Mouse (Mus musculus): ENCODE measurements around the gene Glis1. TPM values are rescaled to one million over a fixed set of nuclear protein-coding genes. Genes with fewer than 3 reads are reported as not detected.
A peak's percentile ranks its signal among the peaks of the same experiment; 100 is the strongest.

Gene Glis1
- polyA plus RNA-seq, 1 experiment from 2014 or later = 5.6 TPM

GRCm38 (mm10) chr4:107617596-107618230 is 183.3 kb downstream of the Glis1 start:
- ATAC-seq (ENCODE audit: low FRiP score) (no peak), DNase-seq (ENCODE audit: low spot score) (no peak)
- Histone ChIP-seq H3K9me3 (ENCODE audit: control insufficient read depth, low read length) (no peaks in the 10 kb centered on the region), H3K27me3 (ENCODE audit: control insufficient read depth, insufficient read depth, low read length) (no peaks in the 10 kb centered on the region), H3K4me1 (replicated peaks; ENCODE audit: control insufficient read depth, insufficient read depth, low read length) (peaks cover 9% of the 10 kb centered on the region; the same call in 1 of the 2 replicates), H3K27ac (no peak overlapping the region), H3K4me2 (replicated peaks) (no peak overlapping the region), H3K36me3 (replicated peaks; ENCODE audit: control insufficient read depth, insufficient read depth) (no peaks in the 10 kb centered on the region), H3K9ac (no peak overlapping the region), H3K4me3 (replicated peaks; ENCODE audit: low read length) (no peak overlapping the region)
- 62% methylated on average over 6 of the region's 6 CpGs for WGBS

DNA sequence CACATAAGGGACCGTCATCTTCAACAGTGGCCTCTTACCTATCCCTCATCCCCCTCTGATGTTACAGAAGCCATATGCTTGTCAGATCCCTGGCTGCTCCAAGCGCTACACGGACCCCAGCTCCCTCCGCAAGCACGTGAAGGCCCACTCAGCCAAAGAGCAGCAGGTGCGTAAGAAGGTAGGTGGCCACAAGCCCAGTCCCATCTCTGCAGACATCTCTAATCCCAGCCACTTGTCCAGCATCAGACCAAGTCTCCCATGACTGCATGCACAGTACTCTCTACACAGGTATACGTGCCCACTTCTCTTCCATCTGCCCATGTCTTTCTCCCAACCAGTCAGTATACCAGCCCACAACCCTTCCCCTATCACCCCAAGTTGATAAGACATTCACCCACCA is 185.1 kb downstream of the Glis1 start:
- no peak overlapping the region for H3K27ac ChIP-seq
- DNase-seq (ENCODE audit: low spot score) = no peak
- no peak overlapping the region for H3K4me3 ChIP-seq (replicated peaks; ENCODE audit: low read length)
- no peak for ATAC-seq (ENCODE audit: low FRiP score)
- no peaks in the 10 kb centered on the region for H3K36me3 ChIP-seq (replicated peaks; ENCODE audit: control insufficient read depth, insufficient read depth)
- no peak overlapping the region for H3K4me2 ChIP-seq (replicated peaks)
- H3K9me3 ChIP-seq (ENCODE audit: control insufficient read depth, low read length) = no peaks in the 10 kb centered on the region
- no peak overlapping the region for H3K9ac ChIP-seq
- 94% methylated on average over 7 of the region's 7 CpGs for whole genome bisulfite sequencing
- no peaks in the 10 kb centered on the region for H3K27me3 ChIP-seq (ENCODE audit: control insufficient read depth, insufficient read depth, low read length)
- peaks cover 9% of the 10 kb centered on the region; the same call in 1 of the 2 replicates for H3K4me1 ChIP-seq (replicated peaks; ENCODE audit: control insufficient read depth, insufficient read depth, low read length)

DNA sequence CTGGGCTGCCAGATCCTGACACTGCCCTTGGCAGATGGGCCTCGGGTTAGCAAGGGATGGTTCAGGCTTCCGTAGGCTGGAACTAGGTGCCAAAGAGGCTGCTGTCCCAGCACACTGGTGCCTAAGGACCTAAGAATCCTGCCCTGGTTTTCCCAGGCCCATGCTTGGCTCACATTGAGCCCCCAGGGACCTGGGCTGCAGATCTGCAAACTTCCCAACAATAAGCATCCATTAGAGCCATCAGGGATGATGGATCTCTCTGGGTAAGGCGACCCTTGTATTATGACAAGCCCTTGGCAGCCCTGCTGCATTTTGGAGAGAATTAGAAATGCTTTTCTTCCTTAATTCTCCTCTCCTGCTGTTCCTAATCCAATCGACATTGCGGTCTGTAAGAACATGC is 187.0 kb downstream of the Glis1 start:
- ATAC-seq (ENCODE audit: low FRiP score) (peak; percentile 12; the same call in 1 of the 2 replicates), DNase-seq (ENCODE audit: low spot score) (no peak)
- H3K27ac ChIP-seq = 0 out of 2 replicates have a peak overlapping the region, but pooled peaks have one; percentile 38
- no peak overlapping the region for H3K9ac ChIP-seq
- H3K4me2 ChIP-seq (replicated peaks) = no peak overlapping the region
- H3K36me3 ChIP-seq (replicated peaks; ENCODE audit: control insufficient read depth, insufficient read depth) = no peaks in the 10 kb centered on the region
- no peak overlapping the region for H3K4me3 ChIP-seq (replicated peaks; ENCODE audit: low read length)
- no peaks in the 10 kb centered on the region for H3K9me3 ChIP-seq (ENCODE audit: control insufficient read depth, low read length)
- WGBS = 56% methylated on average over 5 of the region's 5 CpGs
- H3K27me3 ChIP-seq (ENCODE audit: control insufficient read depth, insufficient read depth, low read length) = no peaks in the 10 kb centered on the region
- H3K4me1 ChIP-seq (replicated peaks; ENCODE audit: control insufficient read depth, insufficient read depth, low read length) = peaks cover 9% of the 10 kb centered on the region; the same call in 1 of the 2 replicates

GRCm38 (mm10) chr4:107622296-107622695 is 187.9 kb downstream of the Glis1 start:
- Histone ChIP-seq H3K36me3 (replicated peaks; ENCODE audit: control insufficient read depth, insufficient read depth) (no peaks in the 10 kb centered on the region), H3K4me3 (replicated peaks; ENCODE audit: low read length) (no peak overlapping the region), H3K9me3 (ENCODE audit: control insufficient read depth, low read length) (no peaks in the 10 kb centered on the region), H3K4me1 (replicated peaks; ENCODE audit: control insufficient read depth, insufficient read depth, low read length) (peaks cover 9% of the 10 kb centered on the region; the same call in 1 of the 2 replicates), H3K9ac (no peak overlapping the region), H3K27me3 (ENCODE audit: control insufficient read depth, insufficient read depth, low read length) (no peaks in the 10 kb centered on the region), H3K4me2 (replicated peaks) (no peak overlapping the region), H3K27ac (no peak overlapping the region)
- WGBS = 48% methylated on average over 6 of the region's 6 CpGs
- DNase-seq (ENCODE audit: low spot score) (no peak), ATAC-seq (ENCODE audit: low FRiP score) (peak; percentile 29; the same call in 1 of the 2 replicates)

DNA sequence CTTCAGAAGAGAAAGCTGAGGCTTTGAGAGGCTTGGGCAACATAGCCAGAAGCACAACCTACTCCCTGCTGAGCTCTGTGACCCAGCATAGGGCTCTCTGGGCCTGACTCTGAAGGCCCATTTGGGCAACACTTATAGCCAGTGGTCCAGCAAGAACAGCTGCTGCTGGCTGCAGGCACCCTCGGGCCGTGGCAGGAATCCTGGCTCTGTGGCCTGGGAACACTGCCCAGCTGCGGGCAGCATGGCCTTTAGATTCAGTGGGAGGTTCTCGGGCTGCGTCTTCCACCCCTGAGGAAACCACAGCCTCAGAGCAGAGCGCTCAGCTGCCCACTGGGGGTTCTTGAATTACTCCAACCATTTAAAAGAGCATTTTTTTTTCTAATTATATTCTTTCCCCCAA is 189.5 kb downstream of the Glis1 start:
- no peak overlapping the region for H3K4me2 ChIP-seq (replicated peaks)

GRCm38 (mm10) chr4:107624951-107625350 is 190.6 kb downstream of the Glis1 start:
- Histone ChIP-seq H3K9me3 (ENCODE audit: control insufficient read depth, low read length) (no peaks in the 10 kb centered on the region), H3K4me2 (replicated peaks) (no peak overlapping the region), H3K27ac (no peak overlapping the region), H3K9ac (no peak overlapping the region), H3K4me1 (replicated peaks; ENCODE audit: control insufficient read depth, insufficient read depth, low read length) (peaks cover 9% of the 10 kb centered on the region; the same call in 1 of the 2 replicates), H3K36me3 (replicated peaks; ENCODE audit: control insufficient read depth, insufficient read depth) (no peaks in the 10 kb centered on the region), H3K4me3 (replicated peaks; ENCODE audit: low read length) (no peak overlapping the region), H3K27me3 (ENCODE audit: control insufficient read depth, insufficient read depth, low read length) (no peaks in the 10 kb centered on the region)
- WGBS = 52% methylated on average over 5 of the region's 5 CpGs
- ATAC-seq (ENCODE audit: low FRiP score) (no peak), DNase-seq (ENCODE audit: low spot score) (peak; percentile 41)

More for the DNA sequence above, 189.5 kb downstream of the Glis1 start:
- H3K4me3 ChIP-seq (replicated peaks; ENCODE audit: low read length) = no peak overlapping the region
- 57% methylated on average over 6 of the region's 6 CpGs for WGBS
- no peaks in the 10 kb centered on the region for H3K36me3 ChIP-seq (replicated peaks; ENCODE audit: control insufficient read depth, insufficient read depth)
- H3K4me1 ChIP-seq (replicated peaks; ENCODE audit: control insufficient read depth, insufficient read depth, low read length) = peaks cover 9% of the 10 kb centered on the region; the same call in 1 of the 2 replicates
- H3K27ac ChIP-seq = no peak overlapping the region
- no peaks in the 10 kb centered on the region for H3K27me3 ChIP-seq (ENCODE audit: control insufficient read depth, insufficient read depth, low read length)
- DNase-seq (ENCODE audit: low spot score) (no peak), ATAC-seq (ENCODE audit: low FRiP score) (no peak)
- no peak overlapping the region for H3K9ac ChIP-seq
- H3K9me3 ChIP-seq (ENCODE audit: control insufficient read depth, low read length) = no peaks in the 10 kb centered on the region

DNA sequence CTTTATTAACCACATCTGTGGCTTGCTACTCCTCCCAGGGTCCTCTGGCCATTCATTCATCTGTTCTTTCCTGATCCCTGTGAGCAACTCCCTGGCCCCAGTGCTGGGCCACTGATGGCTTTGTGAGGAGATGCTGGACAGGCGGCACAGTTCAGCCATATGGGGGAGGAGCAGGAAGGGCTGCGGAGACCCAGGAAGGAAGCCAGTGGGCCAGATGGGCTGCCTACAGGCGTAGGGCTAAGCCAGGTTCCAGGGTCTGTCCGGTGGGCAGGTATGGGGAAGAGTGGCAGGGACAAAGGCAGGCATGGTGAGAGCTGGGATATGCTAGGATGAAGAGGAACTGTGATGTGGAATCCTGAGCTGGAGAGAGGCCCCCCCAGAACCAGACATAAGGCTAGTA is 193.8 kb downstream of the Glis1 start:
- no peak for DNase-seq (ENCODE audit: low spot score)
- H3K36me3 ChIP-seq (replicated peaks; ENCODE audit: control insufficient read depth, insufficient read depth) = no peaks in the 10 kb centered on the region
- no peak overlapping the region for H3K4me2 ChIP-seq (replicated peaks)
- no peaks in the 10 kb centered on the region for H3K27me3 ChIP-seq (ENCODE audit: control insufficient read depth, insufficient read depth, low read length)
- no peak for ATAC-seq (ENCODE audit: low FRiP score)
- H3K4me3 ChIP-seq (replicated peaks; ENCODE audit: low read length) = no peak overlapping the region
- no peak overlapping the region for H3K27ac ChIP-seq
- no peaks in the 10 kb centered on the region for H3K9me3 ChIP-seq (ENCODE audit: control insufficient read depth, low read length)
- no peaks in the 10 kb centered on the region; the same call in 1 of the 2 replicates for H3K4me1 ChIP-seq (replicated peaks; ENCODE audit: control insufficient read depth, insufficient read depth, low read length)
- 74% methylated on average over 4 of the region's 4 CpGs for WGBS
- no peak overlapping the region for H3K9ac ChIP-seq

- DNase-seq (ENCODE audit: low spot score) (no peak), ATAC-seq (ENCODE audit: low FRiP score) (no peak)
- Histone ChIP-seq H3K4me1 (replicated peaks; ENCODE audit: control insufficient read depth, insufficient read depth, low read length) (no peaks in the 10 kb centered on the region; the same call in 1 of the 2 replicates), H3K36me3 (replicated peaks; ENCODE audit: control insufficient read depth, insufficient read depth) (no peaks in the 10 kb centered on the region), H3K4me2 (replicated peaks) (no peak overlapping the region), H3K9ac (no peak overlapping the region), H3K9me3 (ENCODE audit: control insufficient read depth, low read length) (no peaks in the 10 kb centered on the region), H3K27me3 (ENCODE audit: control insufficient read depth, insufficient read depth, low read length) (no peaks in the 10 kb centered on the region), H3K27ac (no peak overlapping the region), H3K4me3 (replicated peaks; ENCODE audit: low read length) (no peak overlapping the region)
- 56% methylated on average over 17 of the region's 17 CpGs for WGBS
These were observed 194.6 kb downstream of the Glis1 start for GRCm38 (mm10) chr4:107628921-107629411.

GRCm38 (mm10) chr4:107634631-107635030 is 200.2 kb downstream of the Glis1 start:
- Histone ChIP-seq H3K27ac (no peak overlapping the region), H3K4me2 (replicated peaks) (no peak overlapping the region), H3K27me3 (ENCODE audit: control insufficient read depth, insufficient read depth, low read length) (no peaks in the 10 kb centered on the region), H3K4me1 (replicated peaks; ENCODE audit: control insufficient read depth, insufficient read depth, low read length) (0 out of 2 replicates have a peak, but pooled peaks cover 5% of the 10 kb centered on the region), H3K9ac (no peak overlapping the region), H3K36me3 (replicated peaks; ENCODE audit: control insufficient read depth, insufficient read depth) (no peaks in the 10 kb centered on the region), H3K9me3 (ENCODE audit: control insufficient read depth, low read length) (no peaks in the 10 kb centered on the region), H3K4me3 (replicated peaks; ENCODE audit: low read length) (no peak overlapping the region)
- DNase-seq (ENCODE audit: low spot score) = no peak
- ATAC-seq (ENCODE audit: low FRiP score) = no peak
- 79% methylated on average over 6 of the region's 6 CpGs for WGBS
